Mouse (Mus musculus) MEL (cell line): Measurements from ENCODE around the gene Tnik.

Source experiments
- CHD1 ChIP-seq: IDR thresholded peaks from 2 replicates; pipeline ENCODE4 v1.6.1; 2012; ENCODE audit warnings: low read depth, mild to moderate bottlenecking, inconsistent platforms, low read length, improper control_type of control experiment
- EP300 ChIP-seq, 2 experiments: IDR thresholded peaks; 2 replicates each; pipeline ENCODE4 v1.6.1; 2011; ENCODE audit warnings: improper control_type of control experiment in 2 of 2, low read length in 2 of 2, low read depth in 1 of 2, mild to moderate bottlenecking in 1 of 2
- HCFC1 ChIP-seq: IDR thresholded peaks from 2 replicates; pipeline ENCODE4 v1.6.1; 2012; ENCODE audit warnings: low read depth, mild to moderate bottlenecking, inconsistent platforms, low read length, improper control_type of control experiment, moderate library complexity
- JUND ChIP-seq: IDR thresholded peaks from 2 replicates; pipeline ENCODE4 v1.6.1; 2011; ENCODE audit warnings: low read depth, mild to moderate bottlenecking, improper control_type of control experiment, low read length
- MAX ChIP-seq: IDR thresholded peaks from 2 replicates; pipeline ENCODE4 v1.6.1; 2011; ENCODE audit warnings: low read length, improper control_type of control experiment
- POLR2A ChIP-seq, 2 experiments: IDR thresholded peaks; 2 replicates each; pipeline ENCODE4 v1.6.1; 2011 to 2012; ENCODE audit warnings: low read length in 2 of 2, mild to moderate bottlenecking in 2 of 2, control low read depth in 1 of 2, improper control_type of control experiment in 1 of 2, low read depth in 1 of 2, moderate library complexity in 1 of 2; ENCODE audit not compliant: control insufficient read depth in 1 of 2, insufficient read depth in 1 of 2, poor library complexity in 1 of 2
- USF1 ChIP-seq: IDR thresholded peaks from 2 replicates; pipeline ENCODE4 v1.6.1; 2014; ENCODE audit warnings: low read depth, mild to moderate bottlenecking, inconsistent platforms, low read length, improper control_type of control experiment, moderate library complexity
- USF2 ChIP-seq, 2 experiments: IDR thresholded peaks; 2 replicates each; pipeline ENCODE4 v1.6.1; 2011 to 2012; ENCODE audit warnings: improper control_type of control experiment in 2 of 2, low read length in 2 of 2, borderline replicate concordance in 1 of 2, inconsistent platforms in 1 of 2, low read depth in 1 of 2, mild to moderate bottlenecking in 1 of 2; ENCODE audit not compliant: insufficient read depth in 1 of 2
- ZNF384 ChIP-seq: IDR thresholded peaks from 2 replicates; pipeline ENCODE4 v1.6.1; 2012; ENCODE audit warnings: low read depth, mild to moderate bottlenecking, inconsistent platforms, low read length, improper control_type of control experiment

DNA sequence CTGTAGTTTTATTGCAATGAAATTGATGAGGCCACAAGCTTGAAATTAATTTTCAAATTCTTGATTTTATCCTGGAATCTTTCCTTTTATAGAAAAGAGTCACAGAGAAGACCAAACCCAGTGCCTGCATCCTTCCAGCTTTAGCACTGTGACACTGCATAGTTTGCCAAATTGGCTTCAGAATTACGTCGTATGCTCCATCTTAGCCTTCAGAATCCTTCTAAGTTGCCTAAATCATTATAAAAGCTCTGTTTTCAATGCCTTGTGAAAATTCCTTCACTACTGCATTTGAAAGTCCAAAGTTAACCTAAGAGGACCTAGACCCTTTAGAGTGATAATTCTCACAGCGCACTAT lies 234.5 kb downstream of the Tnik start:
- TF ChIP-seq ZNF384 (no peak), HCFC1 (no peak), POLR2A (IDR thresholded peaks at IDR 0.05; ENCODE audit: control insufficient read depth in 1 of 2, insufficient read depth in 1 of 2, low read depth in 1 of 2, low read length in 2 of 2, poor library complexity in 1 of 2) (no peak), USF2 (IDR thresholded peaks at IDR 0.05; ENCODE audit: borderline replicate concordance in 1 of 2, insufficient read depth in 1 of 2, low read depth in 1 of 2, low read length in 2 of 2) (no peak), JUND (no peak), CHD1 (no peak), MAX (no peak), EP300 (IDR thresholded peaks at IDR 0.05; ENCODE audit: low read depth in 1 of 2, low read length in 2 of 2) (no peak), USF1 (no peak)
